Mouse (Mus musculus) forebrain, embryonic 15.5 days (tissue): Measurements from ENCODE around the gene Htt. TPM values are rescaled to one million over a fixed set of nuclear protein-coding genes. Genes with fewer than 3 reads are reported as not detected.
"Not testable (repeated sequence)": the region's sequence is repeated elsewhere in the genome, so short reads cannot be mapped to it uniquely, and the experiment has no call there.

ENCODE experiments used
- ATAC-seq: fragments of 200-750 bp; cut with Nextera tagmentation; replicated peaks from 2 replicates; pipeline ENCODE4 v1.8.0; 2017; ENCODE audit warnings: mild to moderate bottlenecking, moderate TSS enrichment, moderate library complexity
- H3K27ac ChIP-seq: fragments of 300-500 bp; sonication (generic); replicated peaks from 2 replicates; pipeline ENCODE4 v1.5.1; 2015; ENCODE audit warnings: mild to moderate bottlenecking, inconsistent platforms
- H3K27me3 ChIP-seq: fragments of 300-500 bp; sonication (generic); 2 replicates; pipeline ENCODE4 v1.6.1; 2015; ENCODE audit warnings: inconsistent platforms
- H3K36me3 ChIP-seq: fragments of 300-500 bp; sonication (generic); 2 replicates; pipeline ENCODE4 v1.6.1; 2015; ENCODE audit warnings: mild to moderate bottlenecking, inconsistent platforms
- H3K4me1 ChIP-seq: fragments of 300-500 bp; sonication (generic); 2 replicates; pipeline ENCODE4 v1.6.1; 2015; ENCODE audit warnings: inconsistent platforms
- H3K4me2 ChIP-seq: fragments of 300-500 bp; sonication (generic); replicated peaks from 2 replicates; pipeline ENCODE4 v1.6.1; 2015; ENCODE audit warnings: mild to moderate bottlenecking, inconsistent platforms
- H3K4me3 ChIP-seq: fragments of 300-500 bp; sonication (generic); 2 replicates; pipeline ENCODE4 v1.5.1; 2015; ENCODE audit warnings: mild to moderate bottlenecking, inconsistent platforms
- H3K9ac ChIP-seq: fragments of 300-500 bp; sonication (generic); replicated peaks from 2 replicates; pipeline ENCODE4 v1.6.1; 2015; ENCODE audit warnings: mild to moderate bottlenecking, inconsistent platforms
- H3K9me3 ChIP-seq: fragments of 300-500 bp; sonication (generic); 2 replicates; pipeline ENCODE4 v1.6.1; 2016; ENCODE audit warnings: inconsistent platforms
- WGBS: fragments of 180-500 bp; shearing (Covaris S2); methylation state at CpG from one replicate; pipeline ENCODE4 v1.1.7; 2015; ENCODE audit warnings: mixed read lengths; 5-methylcytosine and 5-hydroxymethylcytosine counted together
- polyA plus RNA-seq: library from polyadenylated mRNA; unstranded; fragments of >200 nt; fragmentation: Nextera tagmentation; extraction: Ambion mirVana; gene quantifications from 2 replicates; pipeline ENCODE4 v1.2.1, GENCODE M21; 2015

The Htt gene
- polyA plus RNA-seq, 1 experiment from 2014 or later, result 13.6 TPM

DNA sequence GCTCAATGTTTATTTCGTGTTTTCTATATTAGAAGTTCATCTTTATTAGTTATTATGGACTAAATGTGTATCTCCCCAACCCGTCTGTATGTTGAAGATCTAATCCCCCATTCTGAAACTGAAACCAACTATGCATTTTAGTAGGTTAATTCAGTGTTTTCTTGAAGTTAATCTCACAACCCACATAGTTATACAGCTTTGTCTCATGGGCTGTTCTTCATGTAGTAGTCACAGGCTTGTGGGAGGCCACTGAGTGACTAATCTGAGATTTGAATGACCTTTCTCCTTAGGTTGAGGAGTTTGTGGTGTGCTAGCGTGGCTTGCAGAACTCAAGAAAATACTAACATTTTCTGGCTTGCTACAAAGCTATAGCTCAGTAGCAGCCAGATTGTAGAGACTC, 23.5 kb downstream of the Htt start:
- Histone ChIP-seq H3K9ac (no peak overlapping the region), H3K27me3 (no peaks in the 10 kb centered on the region), H3K4me2 (no peak overlapping the region), H3K9me3 (no peaks in the 10 kb centered on the region), H3K4me1 (no peaks in the 10 kb centered on the region), H3K36me3 (peaks cover 22% of the 10 kb centered on the region), H3K27ac (no peak overlapping the region), H3K4me3 (no peak overlapping the region)
- 95% methylated on average over 3 of the region's 3 CpGs for WGBS
- no peak for ATAC-seq

DNA sequence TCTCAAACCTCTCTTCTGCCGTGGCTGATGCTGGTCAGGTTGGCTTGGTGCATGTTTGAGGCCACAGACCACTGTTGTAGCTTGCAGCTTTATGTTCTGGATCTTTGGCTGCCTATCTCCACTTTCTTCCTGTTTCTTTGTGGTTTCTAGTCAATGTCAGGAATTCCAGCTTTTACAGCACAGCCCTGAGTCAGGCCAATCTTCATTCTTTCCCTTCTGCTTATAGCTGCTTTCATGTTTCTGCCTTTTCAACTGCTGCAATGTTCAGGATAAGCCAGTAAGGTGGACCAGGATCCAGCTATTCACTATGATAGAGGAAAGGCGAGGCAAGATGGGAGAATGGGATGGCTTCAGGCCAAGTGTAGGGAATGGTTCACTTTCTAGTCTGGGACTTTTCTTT, 29.6 kb downstream of the Htt start:
- Histone ChIP-seq H3K27me3 (no peaks in the 10 kb centered on the region), H3K27ac (no peak overlapping the region), H3K36me3 (peaks cover 39% of the 10 kb centered on the region), H3K4me1 (no peaks in the 10 kb centered on the region), H3K9me3 (no peaks in the 10 kb centered on the region), H3K4me3 (no peak overlapping the region), H3K9ac (no peak overlapping the region), H3K4me2 (no peak overlapping the region)
- WGBS, result 91% methylated on average over 2 of the region's 2 CpGs
- ATAC-seq, result no peak

DNA sequence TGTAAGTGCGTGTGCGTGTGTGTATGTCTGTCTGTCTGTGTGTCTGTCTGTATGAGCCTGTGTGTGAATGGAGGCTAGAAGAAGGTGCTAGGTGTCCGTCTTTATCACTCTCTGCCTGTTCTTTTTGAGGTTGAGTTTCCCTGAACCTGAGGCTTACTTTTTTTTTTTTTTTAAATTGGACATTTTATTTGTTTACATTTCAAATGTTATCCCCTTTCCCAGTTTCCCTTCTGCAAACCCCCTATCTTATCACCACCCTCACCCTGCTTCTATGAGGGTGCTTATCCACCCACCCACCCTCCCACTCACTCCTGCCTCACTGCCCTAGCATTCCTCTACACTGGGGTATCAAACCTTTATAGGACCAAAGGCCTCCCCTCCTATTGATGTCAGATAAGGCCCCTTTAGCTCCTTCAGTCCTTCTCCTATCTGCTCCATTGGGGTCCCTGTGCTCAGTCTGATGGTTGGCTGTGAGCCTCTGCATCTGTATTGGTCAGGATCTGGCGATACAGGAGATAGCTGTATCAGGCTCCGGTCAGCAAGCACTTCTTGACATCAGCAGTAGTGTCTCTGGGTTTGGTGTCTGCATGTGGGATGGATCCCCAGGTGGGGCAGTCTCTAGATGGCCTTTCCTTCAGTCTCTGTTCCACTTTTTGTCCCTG, 38.9 kb downstream of the Htt start:
- no peak overlapping the region for H3K4me3 ChIP-seq
- H3K27ac ChIP-seq, result no peak overlapping the region
- peaks cover 44% of the 10 kb centered on the region for H3K36me3 ChIP-seq
- H3K9ac ChIP-seq, result no peak overlapping the region
- no peaks in the 10 kb centered on the region for H3K4me1 ChIP-seq
- H3K4me2 ChIP-seq, result no peak overlapping the region
- no peaks in the 10 kb centered on the region for H3K9me3 ChIP-seq
- no peak for ATAC-seq
- 97% methylated on average over 5 of the region's 5 CpGs for WGBS
- no peaks in the 10 kb centered on the region for H3K27me3 ChIP-seq

DNA sequence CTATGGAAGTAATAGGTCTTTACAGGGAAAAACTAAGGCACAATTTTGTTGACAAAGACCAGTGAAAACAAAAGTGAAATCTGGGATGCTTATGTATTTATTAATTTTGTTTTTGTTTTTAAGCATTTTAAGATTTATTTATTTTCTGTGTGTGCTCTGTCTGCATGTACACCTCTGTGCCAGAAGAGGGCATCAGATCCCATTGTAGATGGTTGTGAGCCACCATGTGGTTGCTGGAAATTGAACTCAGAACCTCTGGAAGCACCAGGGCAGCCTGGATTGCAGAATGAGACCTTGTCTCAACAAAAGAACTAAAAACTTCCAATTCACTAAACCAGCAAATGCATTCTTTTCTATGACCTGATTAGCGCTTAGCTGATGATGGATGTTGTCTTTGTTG, 44.5 kb downstream of the Htt start:
- Histone ChIP-seq H3K9ac (no peak overlapping the region), H3K9me3 (no peaks in the 10 kb centered on the region), H3K36me3 (peaks cover 37% of the 10 kb centered on the region), H3K4me2 (no peak overlapping the region), H3K27ac (no peak overlapping the region), H3K4me1 (no peaks in the 10 kb centered on the region), H3K27me3 (no peaks in the 10 kb centered on the region), H3K4me3 (no peak overlapping the region)
- WGBS, result 96% methylated on average over 1 of the region's 1 CpGs
- no peak for ATAC-seq

DNA sequence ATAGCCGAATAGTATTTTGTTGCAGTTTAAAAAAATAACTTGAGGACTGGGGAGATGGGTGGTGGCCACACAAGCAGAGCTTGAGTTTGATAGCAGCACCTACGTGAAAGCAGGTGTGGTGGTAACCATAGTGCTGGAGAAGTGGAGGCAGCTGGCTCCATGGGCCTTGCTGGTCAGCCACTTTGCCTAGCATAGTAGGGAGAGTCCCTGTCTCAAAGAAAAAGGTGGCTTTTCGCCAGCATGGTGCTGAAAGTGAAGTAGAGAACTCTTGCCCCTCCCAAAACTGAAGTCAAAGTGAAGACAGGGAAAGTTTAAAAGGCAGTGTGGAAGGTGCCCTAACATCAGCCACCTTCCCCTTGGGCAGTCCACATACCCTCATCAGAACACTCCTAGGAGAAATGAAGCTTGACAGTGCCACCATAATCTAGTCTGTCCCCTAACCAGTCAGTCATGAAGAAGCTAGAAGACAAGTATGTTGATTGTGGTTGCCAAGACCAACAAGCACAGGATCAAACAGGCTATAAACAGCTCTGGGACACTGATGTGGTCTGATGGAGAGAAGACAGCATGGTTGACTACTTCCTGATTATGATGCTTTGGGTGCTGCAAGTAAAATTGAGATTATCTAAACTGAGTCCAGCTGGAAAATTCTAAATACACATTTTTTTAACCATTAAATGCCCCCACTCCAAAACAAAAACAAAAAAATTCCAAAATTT, 61.0 kb downstream of the Htt start:
- ATAC-seq, result no peak
- no peak overlapping the region for H3K4me3 ChIP-seq
- no peaks in the 10 kb centered on the region for H3K27me3 ChIP-seq
- WGBS, result 90% methylated on average over 3 of the region's 3 CpGs
- H3K4me2 ChIP-seq, result no peak overlapping the region
- no peaks in the 10 kb centered on the region for H3K4me1 ChIP-seq
- no peak overlapping the region for H3K9ac ChIP-seq
- H3K9me3 ChIP-seq, result no peaks in the 10 kb centered on the region
- H3K36me3 ChIP-seq, result peaks cover 34% of the 10 kb centered on the region; the same call in 1 of the 2 replicates
- no peak overlapping the region for H3K27ac ChIP-seq

- no peak for ATAC-seq
- Histone ChIP-seq H3K4me3 (no peak overlapping the region), H3K36me3 (peaks cover 40% of the 10 kb centered on the region), H3K27me3 (no peaks in the 10 kb centered on the region), H3K9me3 (no peaks in the 10 kb centered on the region), H3K4me1 (no peaks in the 10 kb centered on the region), H3K4me2 (no peak overlapping the region), H3K9ac (no peak overlapping the region), H3K27ac (no peak overlapping the region)
- over 99% methylated on average over 3 of the region's 3 CpGs for WGBS
Measured at GRCm38 (mm10) chr5:34854079-34854478, 92.5 kb downstream of the Htt start.

DNA sequence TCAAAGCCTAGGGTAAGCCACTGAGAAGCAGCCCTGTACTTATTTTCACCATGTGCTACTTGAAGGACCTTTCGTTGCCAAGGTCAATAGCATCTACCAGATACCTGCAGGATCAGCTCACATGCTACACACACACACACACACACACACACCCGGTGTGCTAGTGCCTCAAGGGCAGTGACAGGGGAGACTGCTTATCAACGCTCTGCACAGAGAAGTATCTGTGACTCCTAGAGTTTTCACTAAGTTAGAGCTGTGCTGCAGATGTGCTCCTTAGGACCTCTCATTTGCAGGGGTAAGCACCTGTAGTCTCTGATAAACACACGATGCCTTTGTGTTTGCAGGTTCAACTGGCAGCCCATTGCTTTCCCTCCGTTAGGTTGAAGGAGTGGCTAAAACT, 103.8 kb downstream of the Htt start:
- Histone ChIP-seq H3K4me2 (no peak overlapping the region), H3K27me3 (no peaks in the 10 kb centered on the region), H3K27ac (no peak overlapping the region), H3K36me3 (peaks cover 39% of the 10 kb centered on the region), H3K4me3 (no peak overlapping the region), H3K9me3 (no peaks in the 10 kb centered on the region), H3K9ac (no peak overlapping the region), H3K4me1 (no peaks in the 10 kb centered on the region)
- no peak for ATAC-seq
- WGBS, result 97% methylated on average over 5 of the region's 5 CpGs

GRCm38 (mm10) chr5:34880307-34880706, 118.8 kb downstream of the Htt start:
- WGBS, result 94% methylated on average over 3 of the region's 3 CpGs
- not testable (repeated sequence) for H3K4me2 ChIP-seq, H3K9ac ChIP-seq, ATAC-seq, H3K27ac ChIP-seq, H3K27me3 ChIP-seq, H3K9me3 ChIP-seq, H3K4me3 ChIP-seq, H3K4me1 ChIP-seq
- H3K36me3 ChIP-seq, result peaks cover 71% of the 10 kb centered on the region

GRCm38 (mm10) chr5:34881023-34881422, 119.5 kb downstream of the Htt start:
- no peaks in the 10 kb centered on the region for H3K9me3 ChIP-seq
- no peaks in the 10 kb centered on the region for H3K4me1 ChIP-seq
- H3K9ac ChIP-seq, result no peak overlapping the region
- no peak overlapping the region for H3K27ac ChIP-seq
- no peaks in the 10 kb centered on the region for H3K27me3 ChIP-seq
- peaks cover 71% of the 10 kb centered on the region for H3K36me3 ChIP-seq
- H3K4me2 ChIP-seq, result no peak overlapping the region
- WGBS, result 89% methylated on average over 3 of the region's 3 CpGs
- ATAC-seq, result no peak
- no peak overlapping the region for H3K4me3 ChIP-seq

DNA sequence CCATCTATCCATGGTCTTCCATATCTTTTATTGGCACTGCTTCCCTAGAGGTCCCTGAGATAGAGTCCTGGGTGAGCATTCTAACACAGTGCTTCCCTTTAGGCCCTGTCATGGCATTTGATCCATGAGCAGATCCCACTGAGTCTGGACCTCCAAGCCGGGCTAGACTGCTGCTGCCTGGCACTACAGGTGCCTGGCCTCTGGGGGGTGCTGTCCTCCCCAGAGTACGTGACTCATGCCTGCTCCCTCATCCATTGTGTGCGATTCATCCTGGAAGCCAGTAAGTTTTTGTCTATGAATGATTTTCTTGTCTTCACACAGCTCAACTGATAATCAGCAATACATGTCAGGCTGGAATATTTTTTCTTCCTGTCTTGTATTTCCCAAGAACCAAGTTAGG, 123.7 kb downstream of the Htt start:
- H3K36me3 ChIP-seq, result peaks cover 59% of the 10 kb centered on the region
- H3K4me2 ChIP-seq, result no peak overlapping the region
- ATAC-seq, result no peak
- H3K4me3 ChIP-seq, result no peak overlapping the region
- no peak overlapping the region for H3K27ac ChIP-seq
- H3K9ac ChIP-seq, result no peak overlapping the region
- no peaks in the 10 kb centered on the region for H3K4me1 ChIP-seq
- H3K27me3 ChIP-seq, result no peaks in the 10 kb centered on the region
- no peaks in the 10 kb centered on the region for H3K9me3 ChIP-seq
- 85% methylated on average over 3 of the region's 3 CpGs for WGBS

DNA sequence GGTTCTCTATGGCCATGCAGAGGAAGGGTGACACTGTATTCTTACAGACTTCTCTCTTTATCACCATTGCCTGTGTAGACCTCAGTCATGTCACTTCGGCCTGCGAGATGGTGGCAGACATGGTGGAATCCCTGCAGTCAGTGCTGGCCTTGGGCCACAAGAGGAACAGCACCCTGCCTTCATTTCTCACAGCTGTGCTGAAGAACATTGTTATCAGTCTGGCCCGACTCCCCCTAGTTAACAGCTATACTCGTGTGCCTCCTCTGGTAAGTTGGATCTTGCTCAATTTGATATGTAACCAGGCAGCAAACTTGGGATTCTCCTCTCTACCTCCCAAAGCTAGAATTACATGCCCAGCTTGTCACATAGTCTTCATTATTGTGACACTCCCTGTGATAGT, 127.7 kb downstream of the Htt start:
- H3K36me3 ChIP-seq, result peaks cover 67% of the 10 kb centered on the region

DNA sequence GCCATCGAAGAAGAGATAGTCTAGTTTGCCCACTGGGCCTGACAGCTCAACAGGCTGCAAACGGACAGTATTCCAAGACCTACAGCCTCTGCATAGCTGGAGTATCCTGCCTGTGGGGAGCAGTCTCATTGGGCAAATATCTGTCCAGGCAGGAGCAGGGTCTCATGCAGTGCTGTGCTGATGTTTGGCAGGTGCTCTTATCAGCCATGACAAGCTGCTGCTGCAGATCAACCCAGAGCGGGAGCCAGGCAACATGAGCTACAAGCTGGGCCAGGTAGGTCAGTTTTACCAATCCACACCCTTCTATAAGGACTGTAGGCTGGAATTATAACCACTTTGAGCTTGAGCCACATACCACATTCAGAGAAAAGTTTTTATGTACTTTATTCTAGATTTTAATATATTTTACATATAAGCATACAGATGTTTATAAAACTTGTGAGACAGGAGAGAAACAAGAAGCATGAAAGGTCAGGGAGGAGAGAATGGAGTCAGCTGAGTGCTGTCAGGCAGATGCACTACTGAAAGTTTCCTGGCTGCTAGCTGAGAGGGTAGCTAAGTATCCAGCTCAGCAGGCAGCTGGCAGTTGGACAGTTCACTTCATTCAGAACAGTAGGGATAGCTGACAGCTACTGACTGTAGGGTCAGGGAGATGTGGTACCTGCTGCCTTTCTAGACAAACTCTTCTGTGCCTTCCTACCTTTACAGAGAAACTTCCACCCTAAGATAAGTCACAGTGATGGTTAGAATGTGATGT, 135.3 kb downstream of the Htt start:
- H3K27me3 ChIP-seq, result no peaks in the 10 kb centered on the region
- 93% methylated on average over 3 of the region's 3 CpGs for WGBS
- H3K9ac ChIP-seq, result no peak overlapping the region
- no peak overlapping the region for H3K4me3 ChIP-seq
- no peak overlapping the region for H3K27ac ChIP-seq
- peaks cover 68% of the 10 kb centered on the region for H3K36me3 ChIP-seq
- H3K9me3 ChIP-seq, result no peaks in the 10 kb centered on the region
- no peaks in the 10 kb centered on the region for H3K4me1 ChIP-seq
- no peak for ATAC-seq
- H3K4me2 ChIP-seq, result no peak overlapping the region

More for the DNA sequence above, 127.7 kb downstream of the Htt start:
- H3K4me1 ChIP-seq, result no peaks in the 10 kb centered on the region
- WGBS, result 91% methylated on average over 4 of the region's 4 CpGs
- no peak for ATAC-seq
- H3K4me3 ChIP-seq, result no peak overlapping the region
- H3K27me3 ChIP-seq, result no peaks in the 10 kb centered on the region
- H3K4me2 ChIP-seq, result no peak overlapping the region
- H3K9me3 ChIP-seq, result no peaks in the 10 kb centered on the region
- H3K9ac ChIP-seq, result no peak overlapping the region
- no peak overlapping the region for H3K27ac ChIP-seq
